Mouse (Mus musculus) midbrain, embryonic 15.5 days (tissue): Measurements from ENCODE around the gene Fbll1. TPM values are rescaled to one million over a fixed set of nuclear protein-coding genes. Genes with fewer than 3 reads are reported as not detected.
A peak's percentile ranks its signal among the peaks of the same experiment; 100 is the strongest.

Experiments used
- ATAC-seq: fragments of 200-750 bp; cut with Nextera tagmentation; replicated peaks from 2 replicates; pipeline ENCODE4 v1.8.0; 2017; ENCODE audit warnings: moderate TSS enrichment
- H3K27ac ChIP-seq: fragments of 300-500 bp; sonication (generic); 2 replicates; pipeline ENCODE4 v1.5.1; 2015; ENCODE audit warnings: mild to moderate bottlenecking, inconsistent platforms
- H3K27me3 ChIP-seq: fragments of 300-500 bp; sonication (generic); replicated peaks from 2 replicates; pipeline ENCODE4 v1.6.1; 2015; ENCODE audit warnings: inconsistent platforms
- H3K36me3 ChIP-seq: fragments of 300-500 bp; sonication (generic); replicated peaks from 2 replicates; pipeline ENCODE4 v1.6.1; 2015; ENCODE audit warnings: inconsistent platforms
- H3K4me1 ChIP-seq: fragments of 300-500 bp; sonication (generic); 2 replicates; pipeline ENCODE4 v1.6.1; 2015; ENCODE audit warnings: inconsistent platforms
- H3K4me2 ChIP-seq: fragments of 300-500 bp; sonication (generic); 2 replicates; pipeline ENCODE4 v1.6.1; 2015; ENCODE audit warnings: inconsistent platforms, mild to moderate bottlenecking, moderate library complexity
- H3K4me3 ChIP-seq: fragments of 300-500 bp; sonication (generic); 2 replicates; pipeline ENCODE4 v1.5.1; 2015; ENCODE audit warnings: mild to moderate bottlenecking, inconsistent platforms
- H3K9ac ChIP-seq: fragments of 300-500 bp; sonication (generic); 2 replicates; pipeline ENCODE4 v1.6.1; 2015; ENCODE audit warnings: mild to moderate bottlenecking, inconsistent platforms
- H3K9me3 ChIP-seq: fragments of 300-500 bp; sonication (generic); 2 replicates; pipeline ENCODE4 v1.6.1; 2016; ENCODE audit warnings: inconsistent platforms
- WGBS: fragments of 180-500 bp; shearing (Covaris S2); methylation state at CpG from one replicate; pipeline ENCODE4 v1.1.7; 2015; ENCODE audit warnings: mixed read lengths; 5-methylcytosine and 5-hydroxymethylcytosine counted together
- polyA plus RNA-seq: library from polyadenylated mRNA; unstranded; fragments of >200 nt; fragmentation: Nextera tagmentation; extraction: Ambion mirVana; gene quantifications from 2 replicates; pipeline ENCODE4 v1.2.1, GENCODE M21; 2015

Fbll1 gene
- polyA plus RNA-seq, 1 experiment from 2014 or later: 25.1 TPM

GRCm38 (mm10) chr11:35776452-35776851 lies 22.2 kb downstream of the Fbll1 start:
- Histone ChIP-seq H3K27me3 (no peaks in the 10 kb centered on the region), H3K4me1 (peaks cover 13% of the 10 kb centered on the region), H3K9me3 (no peaks in the 10 kb centered on the region), H3K4me3 (no peak overlapping the region), H3K9ac (no peak overlapping the region), H3K4me2 (no peak overlapping the region), H3K27ac (no peak overlapping the region), H3K36me3 (peaks cover 24% of the 10 kb centered on the region; the same call in 1 of the 2 replicates)
- WGBS: 90% methylated on average over 3 of the region's 3 CpGs
- no peak for ATAC-seq

GRCm38 (mm10) chr11:35775606-35776005 lies 23.1 kb downstream of the Fbll1 start:
- Histone ChIP-seq H3K4me1 (peaks cover 22% of the 10 kb centered on the region), H3K9ac (no peak overlapping the region), H3K9me3 (no peaks in the 10 kb centered on the region), H3K36me3 (peaks cover 24% of the 10 kb centered on the region; the same call in 1 of the 2 replicates), H3K4me3 (no peak overlapping the region), H3K27me3 (no peaks in the 10 kb centered on the region), H3K4me2 (no peak overlapping the region), H3K27ac (no peak overlapping the region)
- 98% methylated on average over 3 of the region's 3 CpGs for WGBS
- ATAC-seq: no peak

- WGBS: 68% methylated on average over 9 of the region's 9 CpGs
- no peaks in the 10 kb centered on the region for H3K27me3 ChIP-seq
Observed at GRCm38 (mm10) chr11:35770741-35771504, 27.8 kb downstream of the Fbll1 start.

GRCm38 (mm10) chr11:35769746-35770437 lies 28.8 kb downstream of the Fbll1 start:
- under 1% methylated on average over 38 of the region's 41 CpGs for WGBS
- H3K27ac ChIP-seq: peak overlapping the region; percentile 93
- no peaks in the 10 kb centered on the region for H3K9me3 ChIP-seq
- peak overlapping the region; percentile 91 for H3K4me3 ChIP-seq
- H3K9ac ChIP-seq: peak overlapping the region; percentile 95
- H3K36me3 ChIP-seq: no peaks in the 10 kb centered on the region
- H3K4me2 ChIP-seq: peak overlapping the region; percentile 59
- peaks cover 24% of the 10 kb centered on the region for H3K4me1 ChIP-seq
- no peaks in the 10 kb centered on the region for H3K27me3 ChIP-seq
- peak; percentile 86 for ATAC-seq

More at GRCm38 (mm10) chr11:35770741-35771504, 27.8 kb downstream of the Fbll1 start:
- no peak for ATAC-seq
- Histone ChIP-seq H3K4me2 (peak overlapping the region; percentile 59), H3K27ac (no peak overlapping the region), H3K9me3 (no peaks in the 10 kb centered on the region), H3K36me3 (no peaks in the 10 kb centered on the region), H3K4me1 (peaks cover 24% of the 10 kb centered on the region), H3K9ac (peak overlapping the region; percentile 95), H3K4me3 (peak overlapping the region; percentile 91)

- Histone ChIP-seq H3K9ac (peak within 1 kb of the TSS; percentile 95), H3K27ac (peak within 1 kb of the TSS; percentile 93), H3K4me3 (peak within 1 kb of the TSS; percentile 91), H3K4me2 (peak within 1 kb of the TSS; percentile 59), H3K9me3 (no peaks in the 10 kb centered on the region), H3K4me1 (peaks cover 24% of the 10 kb centered on the region), H3K36me3 (no peaks in the 10 kb centered on the region), H3K27me3 (no peaks in the 10 kb centered on the region)
- ATAC-seq: peak; percentile 99
- 1% methylated on average over 50 of the region's 50 CpGs for WGBS
Observed at GRCm38 (mm10) chr11:35769188-35769745, 29.4 kb downstream of the Fbll1 start, which contains the start of gene Pank3. Pank3 (plus strand) TSS chr11:35769484.

GRCm38 (mm10) chr11:35766845-35767244 lies 31.8 kb downstream of the Fbll1 start:
- Histone ChIP-seq H3K27ac (no peak overlapping the region), H3K4me3 (no peak overlapping the region), H3K36me3 (no peaks in the 10 kb centered on the region), H3K9me3 (no peaks in the 10 kb centered on the region), H3K9ac (no peak overlapping the region), H3K4me2 (no peak overlapping the region), H3K4me1 (peaks cover 15% of the 10 kb centered on the region), H3K27me3 (no peaks in the 10 kb centered on the region)
- 92% methylated on average over 5 of the region's 5 CpGs for WGBS
- no peak for ATAC-seq

GRCm38 (mm10) chr11:35760627-35761003 lies 38.1 kb downstream of the Fbll1 start:
- Histone ChIP-seq H3K4me2 (no peak overlapping the region), H3K27ac (no peak overlapping the region), H3K9me3 (no peaks in the 10 kb centered on the region), H3K4me3 (no peak overlapping the region), H3K4me1 (no peaks in the 10 kb centered on the region), H3K9ac (no peak overlapping the region), H3K27me3 (no peaks in the 10 kb centered on the region), H3K36me3 (no peaks in the 10 kb centered on the region)
- WGBS: 95% methylated on average over 4 of the region's 4 CpGs
- no peak for ATAC-seq

- WGBS: 91% methylated on average over 7 of the region's 7 CpGs
- H3K4me1 ChIP-seq: no peaks in the 10 kb centered on the region
- H3K36me3 ChIP-seq: no peaks in the 10 kb centered on the region
- no peak overlapping the region for H3K9ac ChIP-seq
- no peaks in the 10 kb centered on the region for H3K27me3 ChIP-seq
- H3K4me2 ChIP-seq: no peak overlapping the region
- ATAC-seq: no peak
- H3K4me3 ChIP-seq: no peak overlapping the region
- H3K27ac ChIP-seq: no peak overlapping the region
- H3K9me3 ChIP-seq: no peaks in the 10 kb centered on the region
Observed at GRCm38 (mm10) chr11:35760001-35760626, 38.6 kb downstream of the Fbll1 start.

- ATAC-seq: no peak
- H3K4me3 ChIP-seq: no peak overlapping the region
- WGBS: 89% methylated on average over 11 of the region's 11 CpGs
Observed at GRCm38 (mm10) chr11:35756411-35757303, 42.0 kb downstream of the Fbll1 start.

GRCm38 (mm10) chr11:35755546-35755945 lies 43.1 kb downstream of the Fbll1 start:
- WGBS: 54% methylated on average over 6 of the region's 6 CpGs

More at GRCm38 (mm10) chr11:35756411-35757303, 42.0 kb downstream of the Fbll1 start:
- Histone ChIP-seq H3K9ac (no peak overlapping the region), H3K36me3 (no peaks in the 10 kb centered on the region), H3K4me1 (no peaks in the 10 kb centered on the region), H3K9me3 (no peaks in the 10 kb centered on the region), H3K4me2 (no peak overlapping the region), H3K27ac (no peak overlapping the region), H3K27me3 (no peaks in the 10 kb centered on the region)

GRCm38 (mm10) chr11:35754906-35755418 lies 43.7 kb downstream of the Fbll1 start:
- no peaks in the 10 kb centered on the region for H3K36me3 ChIP-seq
- no peak overlapping the region for H3K4me2 ChIP-seq
- H3K4me3 ChIP-seq: no peak overlapping the region
- H3K27me3 ChIP-seq: no peaks in the 10 kb centered on the region
- no peaks in the 10 kb centered on the region for H3K9me3 ChIP-seq
- no peak overlapping the region for H3K9ac ChIP-seq
- no peaks in the 10 kb centered on the region for H3K4me1 ChIP-seq
- 76% methylated on average over 4 of the region's 4 CpGs for WGBS
- H3K27ac ChIP-seq: no peak overlapping the region
- ATAC-seq: no peak

More at GRCm38 (mm10) chr11:35755546-35755945, 43.1 kb downstream of the Fbll1 start:
- no peaks in the 10 kb centered on the region for H3K36me3 ChIP-seq
- no peak for ATAC-seq
- H3K4me3 ChIP-seq: no peak overlapping the region
- H3K4me2 ChIP-seq: no peak overlapping the region
- no peaks in the 10 kb centered on the region for H3K27me3 ChIP-seq
- H3K9me3 ChIP-seq: no peaks in the 10 kb centered on the region
- no peak overlapping the region for H3K9ac ChIP-seq
- H3K4me1 ChIP-seq: no peaks in the 10 kb centered on the region
- no peak overlapping the region for H3K27ac ChIP-seq
